Mouse (Mus musculus) layer of hippocampus, adult 18-20 months (tissue): Measurements from ENCODE around the gene Susd1. TPM values are rescaled to one million over a fixed set of nuclear protein-coding genes. Genes with fewer than 3 reads are reported as not detected.

Experiments used
- DNase-seq, 2 experiments: peaks; one replicate each; pipeline ENCODE4 v3.0.0; 2022; ENCODE audit warnings: low spot score in 2 of 2
- long read RNA-seq: library from polyadenylated mRNA; stranded (forward); transcript quantifications from one replicate; pipeline ENCODE4 v2.0.0, GENCODE M21; 2021
- total RNA-seq, 2 experiments: library from RNA; stranded (reverse); gene quantifications; 2 replicates each; pipeline ENCODE4 v1.2.3; 2021

The Susd1 gene
- total RNA-seq = 1 to 10 TPM; 7.5 to 8.1 TPM
- long read RNA-seq, partial matches to known transcripts = 1 of 1 reads
- long read RNA-seq, other reads (novel, unspliced or antisense) = 0 of 1 reads

GRCm38 (mm10) chr4:59437990-59438854 is at the start of gene Susd1:
TSS of gene Susd1 (minus strand) at chr4:59438633.
- DNase-seq = peak; percentile 49 to 63

- DNase-seq = no peak
These were observed 32.9 kb upstream of the Susd1 start for GRCm38 (mm10) chr4:59471306-59471705.

GRCm38 (mm10) chr4:59465449-59465848 is 27.0 kb upstream of the Susd1 start:
- DNase-seq = no peak

GRCm38 (mm10) chr4:59464661-59465060 is 26.2 kb upstream of the Susd1 start:
- DNase-seq = no peak

- DNase-seq = peak; percentile 61 to 80
These were observed 24.1 kb upstream of the Susd1 start for GRCm38 (mm10) chr4:59462494-59462893.

GRCm38 (mm10) chr4:59461116-59461727 is 22.8 kb upstream of the Susd1 start:
- no peak for DNase-seq

- DNase-seq = peak in 1 of 2 experiments; percentile 63
These were observed 21.0 kb upstream of the Susd1 start for GRCm38 (mm10) chr4:59459216-59459955.

- peak in 1 of 2 experiments; percentile 31 for DNase-seq
These were observed 19.5 kb upstream of the Susd1 start for GRCm38 (mm10) chr4:59457941-59458340.

- no peak for DNase-seq
These were observed 18.7 kb upstream of the Susd1 start for GRCm38 (mm10) chr4:59457091-59457490.

GRCm38 (mm10) chr4:59455465-59455864 is 17.0 kb upstream of the Susd1 start:
- DNase-seq = no peak

GRCm38 (mm10) chr4:59454046-59454445 is 15.6 kb upstream of the Susd1 start:
- peak in 1 of 2 experiments; percentile 20 for DNase-seq

GRCm38 (mm10) chr4:59452503-59452933 is 14.1 kb upstream of the Susd1 start:
- DNase-seq = no peak

- DNase-seq = no peak
These were observed 12.5 kb upstream of the Susd1 start for GRCm38 (mm10) chr4:59450906-59451305.

GRCm38 (mm10) chr4:59450234-59450854 is 11.9 kb upstream of the Susd1 start:
- DNase-seq = no peak

GRCm38 (mm10) chr4:59447296-59447695 is 8.9 kb upstream of the Susd1 start:
- DNase-seq = no peak

- DNase-seq = no peak
These were observed 7.1 kb upstream of the Susd1 start for GRCm38 (mm10) chr4:59445516-59445915.

- DNase-seq = no peak
These were observed 6.6 kb upstream of the Susd1 start for GRCm38 (mm10) chr4:59444994-59445393.

- DNase-seq = no peak
These were observed 5.7 kb upstream of the Susd1 start for GRCm38 (mm10) chr4:59444085-59444484.

GRCm38 (mm10) chr4:59441265-59441664 is 2.8 kb upstream of the Susd1 start:
- DNase-seq = no peak

- DNase-seq = no peak
These were observed 1.5 kb upstream of the Susd1 start for GRCm38 (mm10) chr4:59439960-59440359.

- DNase-seq = no peak
These were observed 608 bp upstream of the Susd1 start for GRCm38 (mm10) chr4:59439041-59439440.
